Mouse (Mus musculus) neural tube, embryonic 13.5 days (tissue): ENCODE results near the gene Adora3. TPM values are rescaled to one million over a fixed set of nuclear protein-coding genes. Genes with fewer than 3 reads are reported as not detected.

Experiments
- ATAC-seq: fragments of 200-750 bp; cut with Nextera tagmentation; 2 replicates; pipeline ENCODE4 v1.8.0; 2017; ENCODE audit warnings: low read depth, mild to moderate bottlenecking, moderate TSS enrichment, moderate library complexity
- H3K27ac ChIP-seq: fragments of 300-500 bp; sonication (generic); replicated peaks from 2 replicates; pipeline ENCODE4 v1.5.1; 2015; ENCODE audit warnings: moderate library complexity, mild to moderate bottlenecking, inconsistent platforms
- H3K27me3 ChIP-seq: fragments of 300-500 bp; sonication (generic); 2 replicates; pipeline ENCODE4 v1.6.1; 2015; ENCODE audit warnings: mild to moderate bottlenecking, inconsistent platforms
- H3K36me3 ChIP-seq: fragments of 300-500 bp; sonication (generic); 2 replicates; pipeline ENCODE4 v1.6.1; 2015; ENCODE audit warnings: mild to moderate bottlenecking, inconsistent platforms
- H3K4me1 ChIP-seq: fragments of 300-500 bp; sonication (generic); replicated peaks from 2 replicates; pipeline ENCODE4 v1.6.1; 2015; ENCODE audit warnings: inconsistent platforms
- H3K4me2 ChIP-seq: fragments of 300-500 bp; sonication (generic); 2 replicates; pipeline ENCODE4 v1.6.1; 2015; ENCODE audit warnings: inconsistent platforms, mild to moderate bottlenecking, moderate library complexity
- H3K4me3 ChIP-seq: fragments of 300-500 bp; sonication (generic); 2 replicates; pipeline ENCODE4 v1.5.1; 2015; ENCODE audit warnings: mild to moderate bottlenecking, inconsistent platforms
- H3K9ac ChIP-seq: fragments of 300-500 bp; sonication (generic); 2 replicates; pipeline ENCODE4 v1.6.1; 2015; ENCODE audit warnings: moderate library complexity, mild to moderate bottlenecking, inconsistent platforms
- H3K9me3 ChIP-seq: fragments of 300-500 bp; sonication (generic); 2 replicates; pipeline ENCODE4 v1.6.1; 2016; ENCODE audit warnings: inconsistent platforms
- WGBS: fragments of 180-500 bp; shearing (Covaris S2); methylation state at CpG from one replicate; pipeline ENCODE4 v1.1.7; 2015; 5-methylcytosine and 5-hydroxymethylcytosine counted together
- polyA plus RNA-seq: library from polyadenylated mRNA; unstranded; fragments of >200 nt; fragmentation: Nextera tagmentation; extraction: Ambion mirVana; gene quantifications from 2 replicates; pipeline ENCODE4 v1.2.1, GENCODE M21; 2015

The Adora3 gene
- not detected in 2 replicates for polyA plus RNA-seq

DNA sequence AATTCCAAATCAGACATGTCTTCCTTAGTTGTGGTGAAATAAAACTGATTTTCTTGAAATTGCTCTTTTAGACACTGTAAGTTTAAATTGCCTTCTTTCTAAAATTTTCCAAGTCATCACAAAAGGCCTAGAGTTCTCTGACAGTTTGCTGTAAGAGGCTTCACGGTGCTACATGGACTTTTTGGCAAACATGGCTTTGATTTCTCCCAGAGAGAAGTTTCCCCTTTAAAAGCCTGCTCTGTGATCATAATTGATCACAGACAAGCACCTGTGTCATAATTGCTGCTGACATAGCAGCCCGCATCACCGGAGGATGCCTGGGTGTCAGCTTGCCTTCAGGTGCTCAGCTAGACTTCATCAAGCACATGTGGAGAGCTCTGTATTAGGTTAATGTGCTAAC is at the start of gene Adora3, which contains the start of gene Tmigd3:
TSS of gene Adora3 (plus strand) at position 301 of the 400 bp plus-strand sequence.
TSS of gene Tmigd3 (plus strand) at position 346 of the 400 bp plus-strand sequence.
- H3K9ac ChIP-seq, result no peak within 1 kb of the TSS
- no peak within 1 kb of the TSS for H3K4me3 ChIP-seq
- H3K4me1 ChIP-seq, result peaks cover 4% of the 10 kb centered on the region
- no peaks in the 10 kb centered on the region for H3K36me3 ChIP-seq
- no peaks in the 10 kb centered on the region for H3K27me3 ChIP-seq
- no peak for ATAC-seq
- no peaks in the 10 kb centered on the region for H3K9me3 ChIP-seq
- H3K4me2 ChIP-seq, result no peak within 1 kb of the TSS
- WGBS, result 88% methylated on average over 3 of the region's 3 CpGs
- H3K27ac ChIP-seq, result no peak within 1 kb of the TSS

DNA sequence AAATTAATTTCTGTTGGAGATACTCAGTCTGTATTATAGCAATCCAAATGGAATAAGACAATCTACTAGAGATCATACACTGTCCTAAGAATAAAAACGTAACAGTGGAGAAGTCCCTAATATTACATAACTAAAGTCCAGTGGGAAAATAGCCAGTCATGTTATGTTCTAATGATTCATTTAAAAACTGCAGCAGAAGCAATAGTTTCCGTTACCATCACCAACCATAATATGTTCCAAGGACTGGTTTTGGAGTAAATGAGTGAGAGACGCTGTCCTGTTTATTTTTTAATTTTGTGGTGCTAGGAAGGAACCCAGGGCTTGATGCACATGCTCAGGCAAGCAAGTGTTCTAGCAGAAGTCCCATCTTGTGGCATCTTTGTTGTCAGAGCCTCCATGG is 49.2 kb upstream of the Adora3 start:
- H3K27me3 ChIP-seq, result no peaks in the 10 kb centered on the region
- no peak overlapping the region for H3K4me3 ChIP-seq
- 94% methylated on average over 3 of the region's 3 CpGs for WGBS
- no peaks in the 10 kb centered on the region for H3K4me1 ChIP-seq
- no peaks in the 10 kb centered on the region for H3K9me3 ChIP-seq
- ATAC-seq, result no peak
- no peak overlapping the region for H3K27ac ChIP-seq
- no peaks in the 10 kb centered on the region for H3K36me3 ChIP-seq
- no peak overlapping the region for H3K9ac ChIP-seq
- H3K4me2 ChIP-seq, result no peak overlapping the region

DNA sequence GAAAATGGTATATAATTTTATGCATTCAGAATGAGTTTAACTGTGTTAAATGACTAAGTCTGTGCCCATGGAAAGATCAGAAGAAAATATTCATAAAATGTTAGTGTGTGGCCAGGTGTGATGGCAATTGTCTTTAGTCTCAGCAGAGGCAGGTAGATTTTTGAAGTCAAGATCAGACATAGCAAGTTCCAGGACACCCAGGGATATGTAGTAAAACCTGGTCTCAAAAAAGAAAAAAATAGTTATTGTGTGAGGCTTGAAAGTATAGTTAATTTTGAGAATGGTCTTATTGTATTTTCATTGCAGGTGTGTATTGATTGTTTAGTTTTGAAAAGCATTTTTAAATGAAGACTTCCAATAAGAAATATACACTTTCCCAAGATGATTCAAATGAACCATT is 47.0 kb upstream of the Adora3 start:
- Histone ChIP-seq H3K27ac (no peak overlapping the region), H3K9me3 (no peaks in the 10 kb centered on the region), H3K4me3 (no peak overlapping the region), H3K36me3 (no peaks in the 10 kb centered on the region), H3K4me1 (no peaks in the 10 kb centered on the region), H3K9ac (no peak overlapping the region), H3K27me3 (no peaks in the 10 kb centered on the region), H3K4me2 (no peak overlapping the region)
- ATAC-seq, result no peak

DNA sequence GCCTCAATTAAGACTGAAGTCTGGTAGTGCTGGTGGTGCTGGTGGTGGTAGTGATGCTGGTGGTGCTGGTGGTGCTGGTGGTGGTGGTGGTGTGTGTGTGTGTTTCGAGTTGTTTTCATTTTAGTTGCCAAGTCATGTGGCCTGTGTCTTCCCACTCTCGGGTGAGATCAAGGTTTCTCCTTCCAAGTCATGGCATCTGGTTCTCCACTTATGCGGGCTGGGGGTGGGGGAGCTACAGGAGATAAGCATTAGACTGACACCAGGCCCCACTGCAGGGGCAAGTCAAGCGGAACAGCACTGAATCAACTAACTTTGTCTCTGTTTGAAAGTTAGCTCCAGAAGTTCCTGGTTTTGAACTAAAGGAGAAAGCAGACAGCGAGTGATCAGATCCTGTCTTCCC is 46.6 kb upstream of the Adora3 start:
- ATAC-seq, result no peak
- H3K27ac ChIP-seq, result no peak overlapping the region
- H3K36me3 ChIP-seq, result no peaks in the 10 kb centered on the region
- H3K9ac ChIP-seq, result no peak overlapping the region
- no peak overlapping the region for H3K4me2 ChIP-seq
- no peak overlapping the region for H3K4me3 ChIP-seq
- WGBS, result 63% methylated on average over 5 of the region's 5 CpGs
- no peaks in the 10 kb centered on the region for H3K9me3 ChIP-seq
- H3K27me3 ChIP-seq, result no peaks in the 10 kb centered on the region
- H3K4me1 ChIP-seq, result no peaks in the 10 kb centered on the region

DNA sequence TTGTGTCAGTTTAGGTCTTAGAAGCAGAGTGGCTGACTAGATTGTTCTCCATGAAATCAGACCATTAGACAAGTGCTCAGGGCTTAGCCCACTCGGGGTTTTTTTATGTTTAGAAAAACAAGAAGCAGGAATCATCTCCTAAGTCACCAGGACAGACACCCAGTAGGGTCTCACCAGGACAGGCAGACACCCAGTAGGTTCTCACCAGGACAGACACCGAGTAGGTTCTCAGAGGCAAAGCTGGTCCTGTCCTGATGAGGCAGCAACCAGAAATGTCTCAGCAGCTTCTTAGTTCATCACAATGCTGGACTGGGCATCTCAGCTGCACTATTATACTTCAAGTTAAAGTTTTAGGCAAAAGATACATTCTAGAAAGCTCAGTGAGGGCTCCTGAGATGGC is 46.0 kb upstream of the Adora3 start:
- Histone ChIP-seq H3K4me2 (no peak overlapping the region), H3K27me3 (no peaks in the 10 kb centered on the region), H3K9ac (no peak overlapping the region), H3K4me3 (no peak overlapping the region), H3K4me1 (no peaks in the 10 kb centered on the region), H3K27ac (no peak overlapping the region), H3K36me3 (no peaks in the 10 kb centered on the region), H3K9me3 (no peaks in the 10 kb centered on the region)
- ATAC-seq, result no peak
- 61% methylated on average over 2 of the region's 2 CpGs for WGBS

DNA sequence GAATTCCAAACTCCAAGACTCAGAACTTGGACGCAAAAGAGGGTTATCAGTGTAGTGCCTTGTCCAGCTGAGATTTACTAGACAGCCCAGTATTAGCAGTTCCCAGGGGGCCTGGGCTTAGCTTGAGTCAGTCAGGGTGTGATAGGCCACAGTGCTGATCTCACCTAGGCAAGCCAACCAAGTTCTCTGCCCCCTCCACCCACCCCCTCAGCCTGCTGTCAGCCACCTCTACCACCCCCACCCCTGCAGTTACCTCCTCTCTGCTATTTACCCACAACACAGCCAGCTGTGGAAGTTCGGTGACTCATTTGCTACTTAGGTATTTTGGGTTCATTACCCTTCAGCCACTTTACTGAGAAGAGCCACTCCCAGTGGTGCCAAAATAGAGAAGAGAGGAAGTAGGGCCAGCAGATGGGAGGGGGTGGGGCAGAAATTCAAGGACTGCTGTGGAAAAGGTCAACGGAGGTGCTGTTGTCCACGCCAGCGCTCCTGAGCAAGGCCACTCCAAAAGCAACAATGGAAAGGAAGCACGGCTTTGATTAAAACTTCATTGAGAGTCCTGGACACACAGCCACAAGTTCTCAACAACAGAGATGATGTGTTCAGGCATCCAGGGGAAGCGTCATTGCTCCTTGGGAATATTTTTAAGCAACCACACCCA is 45.0 kb upstream of the Adora3 start:
- Histone ChIP-seq H3K36me3 (no peaks in the 10 kb centered on the region), H3K27me3 (no peaks in the 10 kb centered on the region), H3K4me1 (no peaks in the 10 kb centered on the region), H3K4me2 (no peak overlapping the region), H3K9me3 (no peaks in the 10 kb centered on the region), H3K4me3 (no peak overlapping the region), H3K9ac (no peak overlapping the region), H3K27ac (no peak overlapping the region)
- no peak for ATAC-seq
- WGBS, result 73% methylated on average over 7 of the region's 7 CpGs

DNA sequence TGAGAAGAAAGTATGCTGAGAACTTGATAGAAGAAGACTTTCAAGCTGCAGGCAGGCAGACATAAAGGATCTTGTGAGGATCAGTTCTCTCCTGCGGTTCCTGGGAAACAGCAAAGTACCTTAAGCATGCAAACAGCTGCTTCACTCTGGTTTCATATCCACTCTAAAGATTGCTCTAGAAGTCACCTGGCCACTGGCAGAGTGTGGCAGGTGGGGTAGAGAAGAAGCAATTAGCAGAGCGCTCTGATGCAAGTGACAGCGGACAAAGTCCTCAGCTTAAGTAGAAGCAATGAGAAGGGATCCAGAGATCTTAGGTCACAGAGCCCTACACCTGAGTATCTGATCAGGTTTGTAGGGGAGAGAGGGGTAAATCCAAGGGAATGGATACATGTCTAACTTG is 39.1 kb upstream of the Adora3 start:
- Histone ChIP-seq H3K9me3 (no peaks in the 10 kb centered on the region), H3K4me3 (no peak overlapping the region), H3K4me2 (no peak overlapping the region), H3K9ac (no peak overlapping the region), H3K27ac (no peak overlapping the region), H3K4me1 (no peaks in the 10 kb centered on the region), H3K27me3 (no peaks in the 10 kb centered on the region), H3K36me3 (no peaks in the 10 kb centered on the region)
- WGBS, result 94% methylated on average over 3 of the region's 3 CpGs
- no peak for ATAC-seq

DNA sequence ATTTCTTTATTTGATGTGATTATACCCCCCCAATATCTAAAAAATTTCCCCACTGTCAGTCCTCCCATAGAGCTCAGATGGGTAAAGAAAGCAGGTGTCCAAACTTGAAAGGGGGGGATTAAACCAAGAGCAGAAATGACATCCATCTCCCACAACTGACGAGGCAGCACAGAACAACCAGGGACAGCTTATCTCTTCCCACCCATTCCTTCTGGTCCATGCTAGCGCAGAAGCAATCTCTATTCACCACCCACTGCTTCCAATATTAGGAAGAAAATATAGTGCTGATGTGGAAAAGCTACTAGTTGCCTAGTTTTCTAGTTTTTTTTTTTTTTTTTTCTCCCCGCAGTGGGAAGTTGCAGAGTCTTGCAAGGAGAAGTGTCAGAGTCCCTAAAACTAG is 34.8 kb upstream of the Adora3 start:
- H3K36me3 ChIP-seq, result no peaks in the 10 kb centered on the region
- 93% methylated on average over 3 of the region's 3 CpGs for WGBS
- H3K9ac ChIP-seq, result no peak overlapping the region
- ATAC-seq, result no peak
- H3K4me2 ChIP-seq, result no peak overlapping the region
- no peaks in the 10 kb centered on the region for H3K9me3 ChIP-seq
- no peak overlapping the region for H3K27ac ChIP-seq
- H3K27me3 ChIP-seq, result no peaks in the 10 kb centered on the region
- no peak overlapping the region for H3K4me3 ChIP-seq
- no peaks in the 10 kb centered on the region for H3K4me1 ChIP-seq

DNA sequence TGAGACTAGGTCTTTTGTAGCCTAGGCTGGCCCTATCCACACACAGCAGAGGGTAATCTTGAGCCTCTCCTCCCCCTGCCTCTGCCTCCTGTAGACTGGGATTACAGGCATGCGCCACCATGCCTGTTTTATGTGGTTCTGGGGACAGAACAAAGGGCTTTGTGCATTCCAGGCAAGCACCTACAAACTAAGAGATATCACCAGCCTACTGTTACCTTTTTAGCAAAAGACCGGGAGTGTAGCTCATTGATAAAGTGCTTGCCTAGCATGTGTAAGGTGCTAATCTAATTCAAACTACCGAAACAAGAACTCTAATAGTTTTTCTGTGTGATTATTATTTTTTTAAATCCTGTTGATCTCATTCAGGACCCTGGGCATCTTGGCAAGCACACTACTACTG is 33.8 kb upstream of the Adora3 start:
- Histone ChIP-seq H3K27ac (no peak overlapping the region), H3K9me3 (no peaks in the 10 kb centered on the region), H3K4me3 (no peak overlapping the region), H3K27me3 (no peaks in the 10 kb centered on the region), H3K4me1 (no peaks in the 10 kb centered on the region), H3K4me2 (no peak overlapping the region), H3K9ac (no peak overlapping the region), H3K36me3 (no peaks in the 10 kb centered on the region)
- ATAC-seq, result no peak
- 86% methylated on average over 3 of the region's 3 CpGs for WGBS

DNA sequence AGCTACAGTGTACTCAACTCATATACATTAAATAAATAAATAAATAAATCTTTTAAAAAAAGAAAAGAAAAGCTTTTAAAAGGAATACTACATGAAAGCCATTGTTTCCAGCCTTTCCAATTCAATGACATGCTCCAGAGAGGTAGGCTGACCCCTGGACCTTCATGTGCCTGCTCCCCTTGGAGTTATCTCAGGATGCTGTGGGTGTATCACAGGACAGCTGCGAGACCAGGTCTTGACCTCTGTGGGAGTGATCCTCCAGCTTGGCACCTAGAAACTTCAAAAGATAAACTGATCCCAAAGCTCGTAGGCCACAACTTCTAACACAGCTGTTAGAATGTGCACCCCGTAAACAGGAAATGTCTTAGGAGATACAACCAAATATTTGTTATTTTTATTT is 32.0 kb upstream of the Adora3 start:
- Histone ChIP-seq H3K27ac (no peak overlapping the region), H3K36me3 (no peaks in the 10 kb centered on the region), H3K4me1 (no peaks in the 10 kb centered on the region), H3K4me3 (no peak overlapping the region), H3K9ac (no peak overlapping the region), H3K27me3 (no peaks in the 10 kb centered on the region), H3K4me2 (no peak overlapping the region), H3K9me3 (no peaks in the 10 kb centered on the region)
- 87% methylated on average over 3 of the region's 3 CpGs for WGBS
- no peak for ATAC-seq

DNA sequence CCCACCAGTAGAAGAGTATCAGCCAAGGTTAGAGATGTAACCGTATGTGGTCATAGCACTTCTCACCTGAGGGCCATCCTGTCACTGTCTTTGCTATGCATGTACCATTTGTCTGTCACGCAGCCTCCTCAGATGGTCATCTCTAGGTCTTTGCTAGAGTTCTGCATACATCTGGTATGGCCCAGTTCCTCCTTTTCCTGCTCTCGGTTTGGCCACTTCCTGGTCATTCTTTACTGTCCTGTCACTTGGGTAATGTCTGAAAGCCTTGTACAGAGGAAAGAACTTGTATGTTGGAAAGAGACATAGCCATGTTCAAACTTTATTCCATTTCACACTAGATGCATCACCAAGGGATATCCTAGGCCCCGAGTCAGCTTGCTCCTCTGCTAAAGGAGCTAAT is 30.8 kb upstream of the Adora3 start:
- ATAC-seq, result no peak
- H3K4me1 ChIP-seq, result no peaks in the 10 kb centered on the region
- H3K4me3 ChIP-seq, result no peak overlapping the region
- H3K27me3 ChIP-seq, result no peaks in the 10 kb centered on the region
- H3K4me2 ChIP-seq, result no peak overlapping the region
- no peaks in the 10 kb centered on the region for H3K9me3 ChIP-seq
- no peak overlapping the region for H3K9ac ChIP-seq
- 89% methylated on average over 4 of the region's 4 CpGs for WGBS
- no peak overlapping the region for H3K27ac ChIP-seq
- H3K36me3 ChIP-seq, result no peaks in the 10 kb centered on the region

DNA sequence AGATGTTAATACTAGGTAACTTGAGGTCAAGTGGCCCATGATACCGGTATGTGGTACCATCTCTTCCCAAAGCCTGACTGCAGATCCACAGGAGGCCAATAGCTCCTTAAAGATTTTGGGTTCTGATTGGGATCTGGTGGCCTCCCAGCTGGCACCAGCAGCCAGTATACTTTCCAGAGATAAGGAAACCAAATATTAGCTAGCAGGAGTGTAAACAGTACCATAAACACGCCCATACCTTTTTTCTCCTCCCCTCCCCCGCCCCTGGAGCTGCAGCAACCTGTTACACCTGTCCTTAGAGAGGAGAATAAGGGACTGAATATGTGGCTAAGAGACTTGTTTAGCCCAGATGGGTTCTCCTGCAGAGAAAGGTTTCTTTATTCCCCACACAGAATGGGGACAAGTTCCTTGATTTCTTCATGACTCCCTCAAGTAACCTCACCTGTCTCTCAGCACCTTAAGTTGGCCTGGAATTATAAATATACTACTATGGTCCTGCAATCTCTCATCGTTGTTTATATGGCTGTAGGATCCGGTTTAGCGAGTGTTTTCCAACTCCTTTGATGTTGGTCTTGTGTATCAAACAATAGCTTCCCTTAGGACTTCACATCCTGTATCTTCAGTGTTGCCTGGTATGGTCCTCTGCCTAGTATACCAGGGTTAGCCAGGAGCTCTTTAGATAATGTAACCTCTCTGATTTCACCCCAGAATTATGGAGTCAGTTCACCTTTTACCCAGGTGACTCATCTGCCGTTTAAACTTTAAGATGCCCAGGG is 24.2 kb upstream of the Adora3 start:
- Histone ChIP-seq H3K27me3 (no peaks in the 10 kb centered on the region), H3K9ac (no peak overlapping the region), H3K36me3 (no peaks in the 10 kb centered on the region), H3K27ac (no peak overlapping the region), H3K4me1 (no peaks in the 10 kb centered on the region), H3K9me3 (no peaks in the 10 kb centered on the region), H3K4me3 (no peak overlapping the region), H3K4me2 (no peak overlapping the region)
- WGBS, result 70% methylated on average over 7 of the region's 7 CpGs
- ATAC-seq, result no peak

DNA sequence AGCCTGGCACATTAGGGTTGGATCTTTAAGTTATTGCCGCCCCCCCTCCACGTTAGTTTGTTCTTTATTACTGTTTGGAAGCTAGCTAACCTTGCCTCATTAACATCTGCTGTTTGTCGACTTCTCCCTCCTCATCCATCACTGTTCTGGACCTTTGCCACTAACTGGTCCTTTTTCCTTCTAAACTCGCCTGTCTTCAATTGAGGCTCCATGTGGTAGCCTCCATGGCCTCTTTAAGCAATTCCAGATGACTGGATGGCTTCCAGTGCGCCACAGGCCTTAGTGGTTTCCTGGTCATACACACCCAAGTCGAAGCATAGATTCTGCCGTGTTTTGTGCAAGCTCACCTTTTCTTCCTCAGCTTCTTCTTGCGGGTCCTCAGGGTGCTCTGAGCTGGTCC is 16.9 kb upstream of the Adora3 start:
- H3K27me3 ChIP-seq, result no peaks in the 10 kb centered on the region
- H3K4me3 ChIP-seq, result no peak overlapping the region
- WGBS, result 64% methylated on average over 8 of the region's 8 CpGs
- H3K9ac ChIP-seq, result no peak overlapping the region
- H3K9me3 ChIP-seq, result no peaks in the 10 kb centered on the region
- no peak overlapping the region for H3K27ac ChIP-seq
- no peak overlapping the region for H3K4me2 ChIP-seq
- ATAC-seq, result no peak
- H3K36me3 ChIP-seq, result no peaks in the 10 kb centered on the region
- 0 out of 2 replicates have a peak, but pooled peaks cover 4% of the 10 kb centered on the region for H3K4me1 ChIP-seq
